Mouse (Mus musculus) MN1 (cell line): Measurements from ENCODE around the gene Rragc.
"Not testable (repeated sequence)": the region's sequence is repeated elsewhere in the genome, so short reads cannot be mapped to it uniquely, and the experiment has no call there.

Experiments
- DNase-seq: peaks from one replicate; pipeline ENCODE4 v3.0.0-alpha.2; 2016; ENCODE audit warnings: low spot score

Rragc gene

DNA sequence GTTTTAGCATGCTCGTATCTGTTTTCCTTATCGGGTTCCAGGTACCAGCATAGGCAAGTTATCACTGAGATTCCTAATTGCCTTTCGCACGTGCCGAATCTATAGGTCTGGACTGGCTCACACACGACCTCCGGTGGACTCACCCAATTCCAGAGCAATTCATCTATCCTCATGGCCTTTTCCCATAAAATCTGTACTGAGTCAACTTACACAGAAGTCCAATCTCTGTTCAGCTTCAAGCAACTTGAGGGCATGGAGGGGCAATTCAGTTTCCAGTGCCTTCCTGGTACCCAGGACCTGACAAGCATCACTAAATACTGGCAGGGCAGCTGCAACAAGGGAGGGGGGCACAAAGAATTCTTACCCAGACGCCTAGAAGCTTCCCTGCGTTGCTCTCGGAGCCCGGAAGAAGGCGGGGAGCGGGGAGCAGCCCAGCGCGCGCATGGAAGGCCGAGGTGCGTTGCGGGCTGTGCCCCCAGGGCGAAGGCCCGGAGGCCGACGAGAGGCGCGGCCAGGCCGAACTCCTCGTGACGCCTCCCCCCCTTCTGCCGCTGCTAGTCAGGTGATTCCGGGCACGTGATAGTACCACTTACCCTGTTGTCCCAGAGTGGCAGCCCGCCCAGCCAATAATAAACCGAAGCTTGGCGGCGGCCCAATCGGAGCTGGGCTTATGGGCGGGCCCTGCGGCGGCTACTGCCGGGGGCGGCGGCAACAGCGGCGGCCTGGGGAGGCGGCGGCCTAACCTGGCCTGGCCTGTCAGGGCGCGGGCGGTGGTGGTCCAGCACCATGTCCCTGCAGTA, at the start of gene Rragc:
Gene Rragc (plus strand): TSS at position 699 of the 800 bp plus-strand sequence.
- DNase-seq: peak; percentile 99

DNA sequence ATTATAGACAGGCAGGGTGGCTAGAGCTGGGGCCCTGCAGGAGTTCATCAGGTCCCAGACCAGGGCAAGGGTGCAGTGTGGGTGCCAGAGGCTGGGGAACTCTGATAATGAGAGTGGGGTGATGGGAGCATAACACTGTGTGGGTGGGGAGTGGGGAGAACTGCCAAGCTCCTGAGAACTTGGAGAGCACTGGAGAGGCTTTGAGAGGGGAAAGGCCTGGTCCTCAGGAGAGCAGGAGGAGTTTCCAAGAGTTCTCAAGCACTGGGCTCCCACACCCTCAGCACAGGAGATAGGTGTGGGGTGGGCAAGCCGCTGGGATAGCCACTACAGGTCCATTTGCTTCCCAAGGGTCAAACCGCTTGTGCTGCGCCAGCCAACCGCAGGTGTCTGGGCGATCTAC, 23.5 kb upstream of the Rragc start:
- DNase-seq: no peak

DNA sequence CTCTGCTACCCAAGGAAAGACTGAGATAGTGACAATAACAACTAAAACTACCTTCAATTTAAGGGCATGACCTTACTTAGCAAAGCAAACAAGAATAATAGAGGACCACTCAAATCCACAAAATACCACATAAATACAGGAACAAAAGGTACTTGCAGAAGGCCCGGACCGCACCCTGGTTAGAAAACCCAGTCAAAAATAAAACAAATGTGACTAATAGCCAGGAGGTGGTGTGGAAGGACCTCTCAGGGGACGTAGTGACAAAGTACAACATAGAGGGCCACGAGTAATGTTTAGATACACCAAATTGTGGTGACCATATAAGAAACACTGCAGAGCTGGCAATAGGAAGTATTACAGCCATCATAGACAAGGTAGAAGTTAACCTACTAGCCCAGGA, 23.0 kb upstream of the Rragc start:
- DNase-seq: no peak

DNA sequence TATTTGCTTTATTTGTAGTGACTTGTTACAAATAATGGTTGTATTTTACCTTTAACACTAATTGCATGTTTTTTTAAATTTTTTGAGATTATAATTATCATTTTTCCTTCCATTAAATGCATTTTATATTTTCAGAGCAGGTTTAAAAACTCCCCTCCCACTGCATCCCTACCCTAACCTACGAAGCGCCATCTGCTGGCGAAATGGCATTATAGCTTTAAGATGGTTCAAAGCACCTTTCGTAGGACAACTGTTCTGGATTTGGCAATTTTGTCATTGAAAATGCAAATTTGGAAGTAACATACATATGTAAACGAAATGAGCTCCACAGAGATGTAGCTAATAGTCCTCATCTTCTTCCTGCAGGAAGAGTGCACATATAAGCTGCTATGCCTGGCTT, 18.6 kb upstream of the Rragc start:
- DNase-seq: peak; percentile 26

DNA sequence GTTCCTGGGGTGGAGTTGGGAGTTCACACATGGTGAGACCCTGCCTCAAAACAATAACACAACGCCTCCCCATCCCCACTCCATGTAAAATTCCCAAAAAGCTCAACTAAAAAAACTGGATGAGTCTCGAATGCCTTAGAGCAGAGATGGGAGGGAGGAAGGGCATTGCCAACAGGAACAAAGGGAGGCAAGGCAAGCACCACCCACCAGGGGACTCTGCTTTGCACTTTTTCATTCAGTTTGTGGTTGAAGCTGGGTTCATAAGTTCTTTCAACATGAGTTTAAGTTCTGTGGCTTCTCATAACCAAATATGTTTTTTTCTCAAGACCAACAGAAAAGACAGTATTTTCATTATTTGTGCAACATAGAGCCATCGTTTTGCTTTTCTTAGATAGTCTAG, 13.8 kb upstream of the Rragc start:
- DNase-seq: peak; percentile 12

DNA sequence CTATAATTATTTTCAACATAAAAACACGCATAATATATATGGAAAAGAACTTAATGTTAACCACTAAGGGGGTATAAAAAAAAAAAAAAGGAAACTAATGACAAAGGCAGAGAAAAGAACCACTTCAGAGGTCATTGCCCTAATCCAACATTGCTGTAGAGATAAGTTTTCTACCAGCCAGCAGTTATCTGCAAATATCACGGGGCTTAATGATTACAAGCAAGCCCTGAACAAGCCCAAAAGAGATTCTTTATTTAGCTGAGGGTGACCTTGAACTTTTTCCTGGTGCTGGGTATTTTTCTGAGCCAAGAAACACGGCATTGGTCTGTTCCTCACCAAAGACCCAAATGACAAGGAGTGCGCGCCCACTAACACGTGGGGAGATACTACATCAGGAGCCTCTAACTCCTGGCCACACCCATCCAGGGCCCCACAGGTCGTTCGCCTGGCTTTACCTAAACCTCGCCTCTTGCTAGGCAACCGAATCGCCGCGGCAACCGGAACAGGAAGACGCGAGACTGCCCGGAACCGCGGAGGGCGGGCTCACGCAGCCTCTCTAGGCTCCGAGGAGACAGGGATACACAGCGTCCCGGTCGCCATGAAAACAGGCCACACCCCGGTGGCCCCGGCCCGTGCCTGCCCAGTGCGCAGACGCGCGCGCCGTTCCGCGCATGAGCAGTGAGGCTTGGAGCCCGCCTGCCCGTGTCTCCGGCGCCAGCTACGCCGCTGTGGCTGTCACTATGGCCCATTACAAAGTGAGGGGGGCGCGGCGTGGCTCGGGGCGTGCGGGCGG, 12.7 kb upstream of the Rragc start, which contains the start of gene Mycbp:
Gene Mycbp (plus strand): TSS at position 500 of the 793 bp plus-strand sequence.
- DNase-seq: peak; percentile 96

DNA sequence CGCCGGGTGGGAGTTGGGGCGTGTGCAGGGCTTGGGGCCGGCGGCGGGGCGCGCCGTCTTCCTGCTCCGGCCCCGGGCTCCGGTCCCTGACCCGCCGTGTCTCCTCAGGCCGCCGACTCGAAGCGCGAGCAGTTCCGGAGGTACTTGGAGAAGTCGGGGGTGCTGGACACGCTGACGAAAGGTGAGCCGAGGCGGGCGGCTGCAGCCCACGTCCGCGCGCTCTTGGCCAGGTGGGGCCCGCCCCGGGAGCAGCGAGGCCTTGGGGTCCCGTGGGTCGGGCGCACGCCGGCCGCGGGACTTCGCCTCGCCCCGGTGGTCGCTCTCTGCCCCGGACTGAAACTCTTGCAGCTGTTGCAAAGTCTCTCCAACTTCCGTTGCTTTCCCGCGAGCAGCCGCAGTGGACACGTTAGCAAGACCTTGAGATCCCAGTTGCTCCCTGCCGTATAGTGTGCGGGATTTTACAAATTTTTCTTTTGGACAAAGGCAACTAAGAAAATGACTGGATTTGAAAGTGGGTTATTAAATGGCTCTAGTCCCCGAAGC, 12.0 kb upstream of the Rragc start:
- no peak for DNase-seq

DNA sequence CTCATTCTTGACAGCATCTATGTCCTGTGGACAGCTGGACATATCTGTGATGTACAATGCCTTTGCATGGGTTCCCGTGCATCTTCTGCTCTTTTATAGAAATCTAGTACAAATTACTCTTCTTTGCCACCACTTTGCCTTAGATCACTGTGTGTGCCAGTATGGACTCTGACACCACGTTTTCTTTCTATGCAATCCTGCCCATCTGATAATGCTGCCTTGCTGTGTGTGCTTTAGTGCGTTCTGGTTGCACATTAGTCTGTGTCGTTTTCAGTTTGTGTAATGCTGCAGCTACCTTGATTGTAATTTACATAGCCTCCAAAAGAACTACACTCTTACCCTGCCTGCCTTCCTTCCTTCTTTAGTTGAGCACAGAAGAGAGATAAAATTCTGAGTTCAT, 5.7 kb upstream of the Rragc start:
- no peak for DNase-seq

DNA sequence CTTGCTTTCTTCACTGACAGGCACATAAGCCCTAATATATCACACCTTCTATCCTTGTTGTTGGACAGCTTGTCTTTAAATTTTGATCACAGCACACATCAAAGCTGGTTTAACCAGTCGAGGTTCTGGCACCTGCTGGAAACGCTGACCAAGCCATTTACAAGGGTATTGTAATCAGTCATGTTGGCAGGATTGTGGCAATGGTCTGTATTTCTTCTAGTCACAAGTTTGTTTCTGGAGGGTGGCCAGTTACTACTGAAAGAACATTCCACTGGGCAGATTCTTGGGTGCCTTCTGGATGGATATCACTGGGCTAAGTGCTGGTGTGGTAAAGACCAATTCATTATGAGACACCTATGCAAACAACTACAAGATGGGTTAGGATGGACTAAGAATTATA, 4.8 kb upstream of the Rragc start:
- no peak for DNase-seq

DNA sequence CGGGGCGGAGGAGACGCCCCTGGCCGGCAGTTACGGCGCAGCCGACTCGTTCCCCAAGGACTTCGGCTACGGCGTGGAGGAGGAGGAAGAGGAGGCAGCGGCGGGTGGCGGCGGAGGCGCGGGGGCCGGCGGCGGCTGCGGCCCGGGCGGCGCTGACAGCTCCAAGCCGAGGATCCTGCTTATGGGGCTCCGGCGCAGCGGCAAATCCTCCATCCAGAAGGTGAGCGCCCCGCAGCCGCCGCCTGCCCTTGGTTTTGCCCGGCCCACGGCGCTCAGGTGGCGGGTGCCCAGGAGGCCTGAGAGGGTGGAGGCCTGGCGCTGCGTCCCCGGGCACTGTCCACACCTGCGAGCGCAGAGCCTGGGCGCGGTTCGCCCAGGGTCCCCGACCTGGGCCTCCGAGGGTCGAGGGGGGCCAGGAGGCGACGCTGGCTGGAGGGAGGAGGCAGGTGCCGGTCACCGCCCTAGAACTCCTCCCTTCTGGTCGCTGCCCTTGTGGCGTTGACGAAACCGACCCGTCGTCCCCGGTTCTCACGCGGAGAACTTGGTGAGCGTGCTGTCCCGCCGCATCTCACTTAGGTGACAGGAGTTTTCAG, 398 bp downstream of the Rragc start, which contains the start of gene 4930535I16Rik:
Gene 4930535I16Rik (minus strand): TSS at position 475 of the 593 bp plus-strand sequence.
- peak; percentile 38 for DNase-seq

DNA sequence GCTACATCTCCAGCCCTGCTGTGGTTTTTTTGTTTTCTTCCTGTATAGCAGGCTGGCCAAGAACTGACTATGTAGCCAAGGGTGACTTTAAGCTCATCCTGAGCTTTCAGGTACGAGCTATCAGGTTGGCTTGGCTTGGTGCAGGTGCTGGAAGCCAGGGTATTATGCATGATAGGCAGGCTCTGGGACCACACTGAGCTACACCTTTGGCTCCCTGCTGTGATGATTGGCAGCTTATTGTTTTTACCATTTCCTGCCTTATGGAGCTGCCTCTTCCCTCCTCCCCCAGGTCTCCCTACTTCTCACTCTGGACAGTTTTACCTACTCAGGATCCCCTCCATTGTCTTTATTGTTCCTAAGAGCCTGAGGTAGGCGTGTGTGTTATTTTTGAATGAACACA, 1.6 kb downstream of the Rragc start:
- DNase-seq: no peak

DNA sequence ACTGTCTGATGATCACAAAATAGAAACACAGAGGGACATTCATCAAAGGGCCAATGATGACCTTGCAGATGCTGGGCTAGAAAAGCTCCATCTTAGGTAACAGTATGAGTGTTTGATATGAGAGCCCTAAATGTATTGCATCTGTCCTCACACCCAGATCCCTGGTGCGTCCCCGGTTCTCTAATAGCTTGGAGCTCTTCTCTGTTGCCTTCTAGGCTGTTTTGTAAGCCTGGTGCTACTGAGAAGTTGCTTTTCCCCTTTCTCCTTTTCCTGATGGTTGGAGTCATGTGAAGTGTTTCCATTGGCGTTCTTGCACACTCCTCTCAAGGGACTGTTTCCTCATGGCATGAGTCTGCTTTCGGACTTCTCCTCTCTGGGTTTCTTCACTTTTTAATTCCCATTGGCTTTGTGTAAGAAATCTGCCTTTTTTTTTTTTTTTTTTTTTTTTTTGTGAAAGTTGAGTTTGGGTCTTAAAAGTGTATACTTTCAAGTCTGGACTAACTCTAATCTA, 3.9 kb downstream of the Rragc start:
- DNase-seq: no peak

DNA sequence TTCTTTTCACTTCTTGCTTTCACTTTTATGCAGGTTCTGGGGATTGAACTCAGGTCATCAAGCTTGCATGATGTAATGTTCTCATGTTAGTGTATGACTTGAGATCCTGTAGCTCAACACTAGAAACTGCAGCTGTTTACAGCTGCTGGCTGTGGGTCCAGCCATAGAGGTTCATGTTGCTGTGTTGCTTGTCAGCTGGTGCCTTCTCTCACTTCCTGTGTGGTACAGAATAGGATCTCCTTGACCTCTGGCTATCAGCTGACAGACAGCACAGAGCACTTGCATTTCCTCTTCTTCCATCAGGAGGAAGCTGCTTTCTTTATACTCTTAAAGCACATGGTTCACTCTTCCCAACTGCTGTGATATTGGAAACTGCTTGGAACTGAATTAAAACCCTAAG, 10.7 kb downstream of the Rragc start:
- no peak for DNase-seq

DNA sequence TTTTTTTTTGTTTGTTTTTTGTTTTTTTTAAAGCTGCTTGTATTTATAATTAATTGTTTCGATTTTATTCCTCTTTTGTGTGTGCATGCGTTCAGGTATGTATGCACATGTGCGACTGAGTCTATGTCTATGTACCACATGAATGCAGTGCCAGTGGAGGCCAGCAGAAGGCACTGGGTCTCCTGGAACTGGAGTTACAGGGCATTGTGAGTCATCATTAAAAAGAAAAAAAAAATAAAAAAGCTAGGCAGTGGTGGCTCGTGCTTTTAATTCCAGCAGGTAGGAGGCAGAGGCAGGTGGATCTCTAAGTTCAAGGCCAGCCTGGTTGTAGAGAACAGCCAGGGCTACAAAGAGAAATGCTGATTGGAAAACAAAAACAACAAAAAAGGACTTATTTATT, 12.7 kb downstream of the Rragc start:
- DNase-seq: no peak

DNA sequence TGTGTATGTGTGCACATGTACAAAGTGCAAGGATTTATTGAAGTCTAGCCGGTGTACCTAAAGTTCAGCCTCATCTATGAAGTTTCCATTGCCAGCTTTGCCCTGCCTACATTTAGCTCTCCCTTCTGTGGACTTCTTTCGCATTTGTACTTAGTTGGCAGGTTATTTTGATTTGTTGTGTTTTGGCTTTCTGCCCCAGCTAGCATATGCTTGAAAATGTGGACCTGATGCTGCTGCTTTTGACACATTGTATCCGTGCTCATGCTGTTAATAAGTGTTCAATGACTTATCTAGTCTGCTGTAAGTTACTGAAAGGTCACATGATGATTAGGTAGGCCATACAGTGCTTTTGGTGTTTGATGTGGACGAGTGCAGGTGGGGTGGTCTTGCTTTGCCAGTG, 17.1 kb downstream of the Rragc start:
- DNase-seq: no peak

DNA sequence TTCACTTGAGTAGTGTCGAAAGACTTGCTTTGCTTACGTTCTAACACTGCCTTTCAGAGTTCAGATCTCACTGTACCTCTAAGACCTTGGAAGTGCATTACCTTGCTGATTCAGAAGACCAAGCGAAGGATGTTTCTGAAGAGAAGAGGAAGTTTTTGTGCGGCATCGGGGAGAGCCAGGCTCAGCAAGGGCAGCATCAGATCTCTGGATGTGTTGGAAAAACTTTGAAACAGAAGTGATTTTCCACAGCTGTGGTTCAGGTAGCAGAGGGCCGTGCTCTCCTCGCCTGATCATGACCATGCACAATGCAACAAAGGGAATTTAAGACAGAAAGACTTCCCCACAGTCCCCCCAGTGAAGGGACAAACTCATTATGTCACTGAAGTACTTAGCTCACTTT, 18.8 kb downstream of the Rragc start:
- DNase-seq: no peak

DNA sequence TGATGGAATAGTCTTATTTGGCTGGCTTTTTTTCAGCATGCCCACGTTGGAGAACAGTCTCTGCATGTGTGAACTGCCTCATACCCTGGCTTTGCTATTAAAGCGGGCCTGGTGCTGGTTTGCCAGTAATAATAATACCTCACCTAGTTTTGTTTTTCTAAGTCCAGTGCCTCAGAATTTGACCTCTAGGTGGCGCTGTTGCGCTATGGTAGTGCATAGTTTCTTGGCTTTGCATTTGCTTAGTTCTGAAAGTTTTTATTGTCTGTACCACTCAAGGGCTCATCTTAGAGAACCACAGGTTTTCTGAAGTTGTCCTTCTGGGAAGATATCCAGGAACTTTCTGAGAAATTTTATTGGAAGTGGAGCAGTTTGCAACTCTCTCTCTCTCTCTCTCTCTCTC, 22.6 kb downstream of the Rragc start:
- peak; percentile 61 for DNase-seq

DNA sequence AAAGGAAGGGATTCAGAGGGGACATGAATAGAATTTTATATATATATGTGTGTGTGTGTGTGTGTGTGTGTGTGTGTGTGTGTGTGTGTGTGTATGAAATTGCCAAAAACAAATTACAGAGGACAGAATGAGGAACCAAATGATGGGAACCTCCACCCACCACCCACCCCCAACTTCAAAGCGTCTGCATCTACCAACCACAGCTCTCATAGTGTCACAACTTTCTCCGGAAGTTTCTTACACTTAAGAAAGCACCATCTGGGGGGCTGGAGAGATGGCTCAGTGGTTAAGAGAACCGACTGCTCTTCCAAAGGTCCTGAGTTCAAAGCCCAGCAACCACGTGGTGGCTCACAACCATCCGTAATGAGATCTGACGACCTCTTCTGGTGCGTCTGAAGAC, 23.6 kb downstream of the Rragc start:
- DNase-seq: not testable (repeated sequence)

DNA sequence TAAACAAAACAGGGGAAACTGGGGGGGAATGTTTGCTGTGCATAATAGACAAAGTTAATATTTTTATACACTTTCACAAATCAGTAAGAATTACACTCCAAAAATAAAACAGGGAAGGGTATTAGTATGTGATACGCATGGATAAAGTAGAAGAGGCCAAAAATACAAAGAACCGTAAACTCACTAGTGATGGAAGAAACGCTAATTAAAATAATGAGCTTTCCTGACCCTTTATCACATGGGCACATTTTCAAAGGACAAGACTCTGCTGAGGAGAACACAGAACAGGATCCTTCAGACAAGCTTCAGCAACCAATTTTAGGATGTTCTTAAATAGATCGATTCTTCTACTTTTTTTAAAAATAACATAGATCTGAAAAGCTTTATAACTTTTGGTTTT, 29.5 kb downstream of the Rragc start:
- DNase-seq: no peak

DNA sequence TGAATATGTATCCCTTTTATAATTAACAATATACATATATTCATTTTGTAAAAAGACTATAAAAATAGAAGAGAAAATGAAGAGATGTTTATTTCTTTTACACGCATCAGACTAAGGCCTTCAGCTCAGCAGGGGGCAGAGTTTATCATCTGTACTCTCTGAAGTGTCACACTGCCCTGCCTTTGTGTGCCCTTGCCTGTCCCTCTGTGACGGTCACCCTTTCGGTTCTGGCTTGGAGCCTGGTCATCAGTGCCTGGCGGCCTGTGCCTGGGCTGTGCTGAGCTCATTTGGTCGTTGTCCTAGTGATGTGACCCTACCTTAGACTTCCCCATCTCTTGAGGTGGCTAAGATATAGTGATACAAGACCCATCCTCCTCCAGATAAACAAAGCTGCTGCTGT, 29.9 kb downstream of the Rragc start:
- no peak for DNase-seq

DNA sequence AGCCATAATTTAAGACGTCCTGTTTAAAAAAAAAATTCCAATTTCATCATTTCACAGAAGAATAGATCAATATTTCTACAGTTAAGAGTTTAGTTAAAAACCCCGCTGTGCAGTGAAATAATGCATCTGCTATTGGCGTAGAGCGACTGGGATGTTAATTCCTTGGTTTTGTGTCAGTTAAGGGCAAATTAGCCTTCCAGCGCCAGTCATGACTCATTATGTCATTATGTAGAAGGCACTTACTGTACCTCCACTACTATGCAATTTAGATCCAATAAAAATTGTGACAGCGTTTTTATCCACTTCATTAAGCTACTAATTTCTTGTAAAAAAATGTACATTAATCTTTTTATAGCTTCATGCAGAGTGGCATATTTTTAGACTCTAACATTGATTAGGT, 31.7 kb downstream of the Rragc start:
- no peak for DNase-seq

DNA sequence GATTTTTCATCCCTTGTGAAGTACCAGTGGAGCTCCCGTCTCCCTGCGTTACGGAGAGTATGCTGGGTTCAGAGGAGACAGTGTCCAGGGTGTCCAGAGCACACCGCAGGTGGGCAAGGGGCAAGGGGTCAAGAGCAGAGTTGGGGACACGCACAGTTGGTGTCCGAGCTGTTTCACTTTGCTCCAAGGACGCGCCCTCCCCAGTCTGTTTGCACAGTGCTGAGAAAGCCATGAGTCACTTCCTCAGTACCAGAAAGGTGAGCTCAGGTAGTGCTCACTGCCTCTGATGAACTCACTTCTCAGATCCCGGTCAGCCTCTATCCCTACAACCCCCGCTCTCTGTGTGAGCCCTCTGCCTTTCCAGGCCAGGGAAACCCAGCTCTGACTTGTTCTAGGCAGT, 32.4 kb downstream of the Rragc start:
- DNase-seq: no peak
